Mouse (Mus musculus) kidney, postnatal 36 days (tissue): ENCODE measurements at regions not wholly inside any gene's neighbourhood (a gene's known extent, or its start where the extent isn't known, plus 50 kb on each side); places are given as distances from the start of the nearest gene placed in this dataset.
A peak's percentile ranks its signal among the peaks of the same experiment; 100 is the strongest.

Experiments
- DNase-seq, 2 experiments: peaks; one replicate each; pipeline ENCODE4 v3.0.0; 2021 to 2022; ENCODE audit warnings: mixed read lengths in 2 of 2

DNA sequence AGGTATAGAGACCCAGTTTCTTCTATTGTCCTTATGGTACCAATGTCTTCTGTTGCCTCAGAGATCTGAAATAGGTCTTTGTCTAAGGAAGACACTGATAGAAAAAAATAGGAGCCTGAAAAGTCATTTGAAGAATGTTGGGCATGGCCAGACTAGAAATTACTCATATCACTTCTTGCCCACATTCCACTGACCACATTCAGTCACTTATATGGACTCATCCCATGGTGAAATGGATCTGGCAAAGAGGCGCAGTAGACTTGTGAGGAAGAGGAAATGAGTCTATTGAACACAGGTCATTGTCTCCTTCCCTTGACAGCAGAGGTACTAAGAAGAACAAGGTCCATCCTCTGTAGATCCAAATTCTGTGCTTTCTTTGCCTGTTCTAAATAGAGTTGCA is 318.9 kb upstream of the A1bg start:
- no peak for DNase-seq

DNA sequence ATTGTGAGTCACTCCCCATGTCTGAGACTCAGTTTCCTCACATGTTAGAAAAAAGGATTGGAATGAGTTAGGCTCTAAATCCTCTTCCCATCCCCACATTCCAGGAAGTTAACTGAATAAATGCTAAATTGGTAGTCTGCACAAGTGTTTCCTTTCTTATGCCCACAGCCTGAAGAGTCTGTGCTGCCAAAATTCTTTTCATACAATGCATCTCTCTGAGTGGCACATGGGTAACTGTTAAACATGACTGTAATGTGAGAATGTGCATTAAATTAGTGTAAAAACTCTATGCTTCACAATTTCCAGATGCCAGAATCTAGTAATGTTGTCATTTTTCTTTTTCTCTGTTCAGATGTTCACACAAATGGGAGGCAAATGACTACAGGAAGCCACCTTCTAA is 317.5 kb upstream of the A1bg start:
- DNase-seq = no peak

DNA sequence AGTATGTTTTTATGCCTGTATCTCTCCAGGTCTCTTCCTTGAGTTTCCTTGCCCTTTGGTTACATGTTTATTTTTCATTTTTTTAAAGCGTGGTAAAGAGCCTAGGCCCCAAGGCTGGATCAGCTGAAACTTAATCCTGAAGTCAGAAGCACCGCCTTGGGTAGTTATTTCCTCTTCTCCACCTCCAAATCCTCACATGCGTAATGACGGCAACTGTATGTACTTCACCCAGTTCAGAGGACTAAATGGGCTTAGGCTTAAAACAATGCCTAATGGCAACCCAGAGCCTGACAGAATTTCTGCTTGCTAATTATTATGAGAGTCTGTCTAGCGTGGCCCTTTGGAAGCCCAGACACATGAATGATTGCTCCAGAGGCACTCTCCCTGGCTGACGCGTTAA is 316.6 kb upstream of the A1bg start:
- peak in 1 of 2 experiments; percentile 2 for DNase-seq

DNA sequence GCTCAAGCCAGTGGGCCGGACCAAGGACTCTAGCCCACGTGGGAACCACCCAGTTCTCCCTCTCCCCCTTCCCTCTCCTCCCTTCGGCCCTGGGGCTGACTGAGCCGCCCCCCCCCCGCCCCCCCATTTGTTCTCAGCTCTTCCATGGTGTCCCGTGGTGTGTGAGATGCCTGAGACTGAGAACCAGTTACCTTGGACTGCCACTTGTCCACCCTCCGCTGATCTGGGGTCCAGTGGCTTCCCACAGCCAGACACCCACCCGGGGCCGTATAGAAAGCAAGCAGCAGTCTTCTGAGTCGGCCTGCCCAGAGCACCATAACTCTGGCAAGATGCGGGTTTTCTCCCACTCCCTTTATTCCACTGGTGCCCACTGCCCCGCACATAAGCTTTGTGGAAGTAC is 316.2 kb upstream of the A1bg start:
- no peak for DNase-seq

DNA sequence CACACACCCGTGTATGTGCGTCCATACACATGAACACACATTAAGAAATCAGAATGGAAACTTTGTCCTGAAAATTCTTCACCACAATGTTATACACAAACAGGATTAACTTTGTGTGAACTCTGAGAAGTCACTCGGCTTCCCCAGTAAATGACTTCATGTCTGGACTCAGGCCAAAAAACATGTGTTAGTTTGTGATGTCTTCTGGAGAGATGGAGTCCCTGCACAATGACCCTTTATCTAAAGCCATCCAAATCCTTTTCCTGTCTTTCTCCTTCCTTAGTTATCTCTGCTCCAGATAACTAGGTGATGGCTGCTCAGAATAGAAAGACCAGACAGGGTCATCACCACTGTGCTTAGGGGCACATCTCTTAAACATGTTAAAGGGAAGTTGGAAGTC is 306.8 kb upstream of the A1bg start:
- DNase-seq = no peak

DNA sequence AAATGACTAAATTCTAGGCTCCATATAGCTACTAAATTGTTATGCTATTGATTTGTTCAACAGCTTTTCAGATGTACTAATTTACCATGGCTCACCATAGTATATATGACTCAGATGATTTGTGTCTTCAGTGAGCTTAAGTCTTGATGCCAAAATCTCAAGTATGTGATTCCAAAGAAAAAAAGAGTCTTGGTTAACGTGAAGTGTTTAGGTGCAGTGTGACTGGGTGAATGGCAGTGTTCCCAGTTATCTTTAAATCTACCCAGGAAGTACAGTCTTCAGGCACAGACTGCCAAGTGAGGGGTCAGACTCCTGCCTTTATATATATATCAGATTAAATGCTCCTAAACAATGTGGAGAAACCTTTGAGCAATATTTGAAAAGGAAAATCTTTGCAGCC is 300.1 kb upstream of the A1bg start:
- DNase-seq = no peak

DNA sequence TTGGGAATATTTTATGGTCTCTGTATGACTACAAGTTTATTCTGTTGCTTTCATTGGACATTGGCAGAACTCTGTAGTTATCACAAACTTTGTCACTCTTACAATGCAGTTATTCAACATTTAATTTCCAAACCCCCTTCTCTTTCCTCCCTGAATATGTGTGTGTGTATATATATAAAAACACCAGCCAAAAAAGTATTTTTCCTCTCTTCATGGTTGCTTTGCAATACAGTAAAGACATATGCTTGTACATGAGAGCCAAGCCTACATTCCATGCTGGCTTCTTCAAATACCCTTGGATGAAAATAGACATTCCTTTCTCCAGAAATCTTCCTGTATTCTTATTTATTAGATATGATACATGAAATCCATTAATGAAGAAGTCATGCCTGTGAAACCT is 287.3 kb upstream of the A1bg start:
- no peak for DNase-seq

DNA sequence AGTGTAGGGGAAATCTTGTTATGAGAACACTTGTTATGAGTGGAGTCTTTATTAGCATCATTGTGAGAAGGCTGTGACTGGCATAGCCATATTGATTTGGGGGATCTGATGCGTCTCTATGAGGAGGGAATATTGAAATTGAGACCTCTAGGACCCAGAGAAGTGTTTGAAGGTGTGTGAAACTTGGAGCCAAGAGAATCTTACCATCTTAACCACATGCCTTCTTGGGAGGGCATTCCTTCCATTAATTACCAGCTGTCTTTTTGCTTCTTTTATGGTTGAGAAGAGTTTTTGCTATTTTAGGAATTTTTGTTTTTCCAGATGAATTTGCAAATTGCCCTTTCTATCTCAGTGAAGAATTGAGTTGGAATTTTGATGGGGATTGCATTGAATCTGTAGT is 267.2 kb upstream of the A1bg start:
- DNase-seq = no peak

DNA sequence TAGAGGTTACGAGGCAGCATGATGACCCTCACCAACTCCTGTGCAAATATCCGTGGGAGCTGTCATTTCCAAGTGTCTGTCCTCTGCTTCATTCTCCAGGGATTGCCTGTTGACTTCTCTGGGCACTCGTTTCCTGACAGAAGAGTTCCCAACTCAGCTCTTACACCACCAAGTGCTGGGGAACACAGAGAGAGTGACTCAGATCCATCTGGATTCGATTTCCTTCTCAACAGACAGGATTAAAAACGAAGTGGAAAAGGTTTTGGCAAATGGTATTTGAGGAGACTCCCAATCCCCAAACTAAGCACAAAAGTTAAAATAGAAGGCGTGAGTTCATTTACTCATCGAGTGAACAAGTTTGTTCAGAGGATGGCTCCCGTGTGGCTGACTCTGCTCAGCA is 266.7 kb upstream of the A1bg start:
- DNase-seq = no peak

DNA sequence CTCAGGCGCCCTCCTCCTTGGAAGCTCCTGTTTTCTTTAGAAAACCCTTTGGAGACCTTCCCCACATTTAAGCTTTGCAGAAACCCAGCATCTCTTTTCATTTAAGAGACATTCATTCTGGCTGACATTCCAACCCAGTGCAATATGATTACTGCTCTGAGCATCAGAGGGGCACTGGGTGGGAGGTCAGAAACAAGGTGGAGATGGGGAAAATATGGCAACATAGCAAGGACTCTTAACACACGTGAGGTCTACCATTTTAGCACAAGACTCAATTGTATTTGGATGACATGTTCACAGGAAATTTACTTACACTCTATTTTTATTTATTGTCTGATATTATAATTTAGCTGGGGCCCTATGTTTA is 261.8 kb upstream of the A1bg start:
- no peak for DNase-seq

DNA sequence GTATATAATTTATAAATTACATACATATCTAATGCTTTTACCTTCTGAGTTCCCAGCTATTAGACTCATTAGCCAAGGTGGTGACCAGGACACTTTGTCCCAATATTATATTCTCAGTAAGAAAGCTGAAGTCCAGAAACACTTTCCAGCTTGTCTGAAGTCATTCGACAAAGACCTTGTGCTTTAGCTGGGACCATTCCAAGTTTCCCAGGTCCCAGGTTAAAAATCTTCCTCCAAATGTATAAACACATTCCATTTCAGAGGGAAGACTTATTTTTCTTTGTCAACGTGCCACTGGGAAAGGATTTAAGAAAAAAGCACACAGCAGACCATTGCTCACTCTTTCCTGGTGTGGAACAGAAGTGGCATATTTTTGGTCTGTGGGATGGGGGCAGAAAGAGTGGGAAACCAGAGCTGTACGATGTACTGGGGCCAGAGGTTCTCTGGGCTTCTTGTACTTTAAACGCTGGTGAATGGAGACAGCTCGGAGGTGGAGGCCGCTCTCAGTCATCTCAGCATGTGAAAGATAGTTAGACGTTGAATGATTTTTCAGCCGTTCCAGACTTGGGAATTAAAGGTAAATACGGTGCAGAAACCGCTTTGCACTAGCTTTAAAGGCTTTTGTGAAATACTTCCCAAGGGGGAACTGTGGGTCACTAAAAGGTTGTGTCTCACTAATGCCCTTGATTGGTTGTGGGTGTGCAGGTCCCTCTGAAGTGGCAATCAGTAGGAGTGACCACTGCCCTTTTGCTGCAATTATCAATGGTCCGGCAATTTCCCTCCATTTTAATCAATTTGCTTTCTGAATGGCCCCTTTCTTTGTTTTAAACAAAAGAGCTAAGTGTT is 261.2 kb upstream of the A1bg start:
- peak; percentile 8 to 16 for DNase-seq

DNA sequence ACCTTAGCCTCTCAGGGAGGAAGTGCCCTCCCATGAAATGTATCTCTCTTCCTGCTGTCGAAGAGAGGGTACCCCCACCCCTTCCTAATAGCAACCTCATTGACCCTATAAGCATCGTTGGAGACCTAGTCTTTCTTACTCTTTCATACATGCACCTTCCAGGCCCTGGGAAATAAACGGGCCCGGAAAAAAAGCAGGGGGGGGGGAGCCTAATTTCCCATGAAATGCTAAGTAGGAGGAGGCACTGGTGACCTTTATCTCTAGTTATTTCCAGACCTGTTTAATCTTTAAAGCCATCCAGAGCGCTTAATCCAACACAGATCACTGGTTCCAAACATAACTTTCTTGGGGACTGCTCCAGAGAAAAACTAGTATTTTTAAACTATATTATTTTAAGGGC is 260.5 kb upstream of the A1bg start:
- peak in 1 of 2 experiments; percentile 17 for DNase-seq

DNA sequence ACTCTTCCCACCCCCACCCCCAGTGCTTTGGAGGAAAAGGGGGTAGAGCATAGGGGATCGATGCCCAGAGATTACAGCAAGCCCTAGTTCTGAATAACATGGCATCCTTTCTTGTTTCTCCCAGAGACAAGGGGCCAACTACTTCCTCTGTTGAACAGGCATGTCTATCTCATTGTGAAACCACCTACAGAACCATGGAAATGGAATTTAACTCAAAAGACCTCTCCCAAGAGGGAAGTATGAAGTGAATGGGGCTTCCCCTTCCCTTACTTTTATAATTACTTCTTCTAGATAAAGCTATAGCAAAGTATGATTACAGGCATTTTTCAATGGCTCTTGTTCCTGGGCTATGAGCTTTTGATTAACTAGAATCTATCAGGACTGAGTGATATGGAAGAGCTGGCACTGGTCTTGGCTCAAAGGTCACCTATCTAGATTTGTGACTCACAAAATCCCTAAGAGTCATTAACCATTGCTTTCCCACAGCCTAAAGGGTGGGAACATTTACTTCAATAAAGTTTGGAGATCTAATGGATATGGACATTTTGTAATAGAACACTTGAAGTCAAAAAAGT is 246.1 kb upstream of the A1bg start:
- DNase-seq = no peak

DNA sequence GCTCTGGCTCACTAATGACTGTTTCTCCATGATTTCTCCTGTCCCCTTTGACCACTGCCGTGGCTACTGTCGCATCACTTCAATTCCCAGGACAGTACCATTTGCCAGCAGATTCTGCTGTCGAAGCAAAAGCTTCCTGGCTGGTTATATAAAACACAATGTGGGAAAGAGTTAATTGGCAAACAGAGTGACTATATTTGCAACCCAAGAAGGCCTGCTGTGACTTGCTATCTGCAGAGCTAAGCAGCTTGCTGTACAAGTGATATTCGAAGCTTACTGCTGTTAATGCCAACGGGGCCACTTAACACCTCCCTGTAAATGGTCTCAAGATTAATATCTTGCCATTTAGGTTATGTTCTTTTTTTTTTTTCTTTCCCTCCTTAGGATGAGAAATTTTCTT is 242.2 kb upstream of the A1bg start:
- peak in 1 of 2 experiments; percentile 8 for DNase-seq

DNA sequence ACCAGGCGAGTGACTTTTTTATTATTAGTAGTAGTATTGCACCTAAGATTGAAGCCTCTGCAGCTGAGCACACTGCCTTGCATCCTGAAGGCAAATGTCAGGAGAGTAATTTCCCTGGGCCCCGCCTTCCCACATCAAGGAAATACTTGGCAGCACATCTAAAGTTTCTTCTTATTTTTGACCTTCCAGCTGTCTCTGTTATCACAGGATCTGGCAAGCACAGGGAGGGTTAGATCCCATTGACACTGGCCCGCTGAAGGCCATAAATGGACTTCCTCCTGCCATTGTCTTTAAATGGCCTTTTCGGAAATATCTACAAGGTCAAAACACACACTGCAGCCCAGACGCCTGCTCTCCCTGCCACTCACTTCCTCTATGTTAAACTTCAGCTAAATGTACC is 238.6 kb upstream of the A1bg start:
- DNase-seq = peak; percentile 50 to 66

DNA sequence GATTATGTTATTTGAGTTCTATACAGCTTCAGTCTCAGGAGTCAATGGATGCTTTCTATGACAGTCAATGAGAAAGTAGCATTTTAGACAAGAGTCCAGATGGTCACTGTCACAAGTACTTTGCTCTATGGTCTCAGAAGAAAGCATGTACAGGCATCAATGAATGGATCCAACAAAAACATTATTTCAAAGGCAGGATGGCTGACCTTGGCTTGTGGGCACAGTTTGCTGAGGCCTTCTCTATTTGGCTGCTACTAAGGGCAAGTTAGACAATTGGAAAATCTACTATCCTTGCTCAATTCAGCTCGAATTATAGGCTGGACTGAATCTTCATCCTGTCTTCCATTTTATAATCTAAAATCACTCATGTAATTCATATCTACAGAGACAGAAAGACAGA is 237.9 kb upstream of the A1bg start:
- no peak for DNase-seq

DNA sequence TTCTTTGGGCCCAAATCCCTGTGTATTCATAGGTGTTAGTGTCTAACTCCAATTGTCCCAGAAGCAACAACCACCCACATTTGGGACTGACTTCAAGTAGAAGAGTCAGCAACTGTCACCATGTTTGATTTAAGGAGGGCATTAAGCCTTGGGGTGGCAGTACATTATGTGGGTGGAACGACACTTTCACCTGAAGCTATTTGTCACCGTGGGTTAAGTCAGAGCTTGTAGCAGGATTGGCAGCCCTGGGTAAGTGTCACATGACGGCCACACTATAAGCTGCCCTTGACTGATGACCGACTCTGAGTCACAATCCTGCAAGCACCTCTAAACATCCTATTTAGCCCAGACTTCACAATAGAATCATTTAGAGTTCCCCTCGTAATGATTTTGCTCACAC is 236.7 kb upstream of the A1bg start:
- DNase-seq = no peak

DNA sequence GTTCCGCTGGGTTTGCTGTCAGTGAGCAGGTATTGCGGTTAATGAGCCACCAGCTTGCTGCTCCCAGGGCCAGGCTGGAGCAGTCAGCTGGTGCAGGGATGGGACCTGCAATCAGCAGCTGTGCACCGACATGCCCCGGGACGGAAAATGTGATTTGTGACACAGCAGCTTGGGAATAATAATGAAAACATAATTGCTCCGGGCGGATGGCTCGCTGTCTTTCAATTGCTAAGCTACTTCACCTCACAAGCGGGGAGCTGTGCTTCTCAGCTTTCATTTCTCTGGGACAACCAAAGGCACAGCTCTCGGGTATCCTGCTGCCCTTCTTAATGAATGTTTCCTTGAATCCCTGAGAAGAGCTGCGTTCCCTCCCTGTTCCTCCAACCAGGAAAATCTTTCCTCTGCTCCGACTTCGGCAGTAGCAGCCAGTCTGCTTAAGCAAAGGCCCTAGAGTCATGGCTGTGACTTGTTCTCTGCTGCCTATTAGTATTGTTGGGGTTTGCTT is 235.3 kb upstream of the A1bg start:
- peak; percentile 32 to 43 for DNase-seq

DNA sequence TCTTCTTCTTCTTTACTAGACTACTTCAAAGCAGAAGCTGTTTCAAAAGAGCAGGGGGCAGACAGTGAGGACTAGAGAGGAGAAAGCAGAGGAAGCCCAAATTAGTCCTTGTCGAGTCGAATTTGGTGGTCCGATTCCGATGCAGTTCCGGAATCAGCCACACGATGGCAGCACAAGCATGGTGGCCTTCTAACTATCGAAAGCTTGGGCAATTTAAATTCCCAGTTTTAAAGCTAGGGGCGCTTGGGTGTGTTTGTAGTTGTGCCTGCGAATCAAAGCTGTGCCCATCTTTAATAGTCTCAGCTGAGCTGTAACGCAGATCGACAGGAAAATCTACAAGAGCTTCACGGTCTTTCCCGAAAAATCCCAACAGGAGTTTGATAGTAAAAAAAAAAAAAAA is 234.7 kb upstream of the A1bg start:
- peak; percentile 86 to 93 for DNase-seq

DNA sequence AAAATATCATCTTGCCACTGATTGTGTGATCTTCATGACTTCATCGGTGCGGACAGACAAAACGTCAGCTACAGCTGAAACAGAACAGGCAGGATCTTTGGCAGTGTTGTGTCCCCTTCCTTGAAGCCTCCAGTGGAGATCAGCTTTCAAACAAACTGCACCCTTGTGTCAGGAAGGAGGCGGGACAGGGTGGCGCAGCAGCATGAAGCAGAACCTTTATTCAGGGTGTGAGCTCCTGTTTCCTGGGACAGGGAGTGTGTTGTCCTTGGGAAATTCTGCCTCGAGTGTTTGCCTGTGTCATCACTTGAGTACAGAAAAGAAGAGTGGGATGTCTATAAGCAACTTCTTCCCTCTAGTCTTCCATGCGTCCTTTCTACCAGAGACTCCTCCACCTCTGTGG is 232.7 kb upstream of the A1bg start:
- no peak for DNase-seq

DNA sequence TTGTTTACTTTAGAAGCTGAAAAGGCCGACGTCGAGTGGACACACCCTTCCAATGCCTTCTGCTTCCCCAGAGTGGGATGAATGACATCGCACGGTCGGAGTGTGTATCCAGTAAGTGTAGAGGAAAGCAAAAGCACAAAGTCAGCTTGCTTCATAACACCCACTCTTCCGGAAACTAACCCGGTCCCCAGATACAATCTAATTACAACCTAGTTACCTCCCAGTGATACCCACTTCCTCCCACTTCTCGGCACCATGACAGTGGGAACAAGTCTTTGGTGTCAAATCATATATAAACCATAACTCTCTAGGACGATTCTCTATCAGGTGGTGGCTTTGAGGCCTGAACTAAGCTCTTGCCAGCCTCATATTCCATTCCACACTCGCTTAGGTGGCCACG is 231.4 kb upstream of the A1bg start:
- DNase-seq = no peak

DNA sequence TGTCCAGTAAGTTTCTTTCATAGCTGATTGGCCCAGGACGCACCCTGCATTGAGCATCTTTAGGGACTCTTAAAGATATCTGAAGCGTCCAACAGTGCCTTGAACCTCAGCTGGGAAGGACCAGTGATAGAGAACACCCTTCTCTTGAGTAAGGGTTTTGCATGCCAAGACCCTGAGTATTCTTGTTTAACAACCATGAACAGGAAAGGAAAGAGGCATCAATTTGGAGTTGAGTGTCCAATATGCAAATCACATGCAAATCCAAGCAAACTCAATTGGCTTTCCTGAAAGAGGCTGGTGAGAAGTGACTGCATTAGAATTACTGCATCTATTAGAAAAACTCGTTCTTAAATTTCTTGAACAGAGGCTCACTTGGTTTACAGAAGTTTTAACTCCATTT is 220.0 kb upstream of the A1bg start:
- DNase-seq = no peak

DNA sequence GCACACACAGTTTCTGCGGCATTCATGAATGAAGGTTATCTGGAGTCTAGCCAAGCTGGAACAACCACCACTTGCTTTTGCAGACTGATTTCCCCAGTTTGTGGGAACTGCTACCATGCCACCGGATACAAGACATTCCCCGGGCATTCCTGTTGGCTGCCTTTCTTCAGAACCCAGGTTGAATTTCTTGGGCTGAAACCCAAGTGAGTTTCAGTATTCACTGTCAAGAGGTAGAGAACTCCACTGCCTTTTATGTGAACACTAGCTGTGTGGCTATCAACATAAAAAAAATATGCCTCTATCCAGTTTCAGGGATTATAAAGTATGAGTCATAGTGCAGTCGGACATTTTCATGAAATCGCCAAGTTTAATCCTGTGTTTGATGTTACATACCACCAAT is 216.3 kb upstream of the A1bg start:
- no peak for DNase-seq

DNA sequence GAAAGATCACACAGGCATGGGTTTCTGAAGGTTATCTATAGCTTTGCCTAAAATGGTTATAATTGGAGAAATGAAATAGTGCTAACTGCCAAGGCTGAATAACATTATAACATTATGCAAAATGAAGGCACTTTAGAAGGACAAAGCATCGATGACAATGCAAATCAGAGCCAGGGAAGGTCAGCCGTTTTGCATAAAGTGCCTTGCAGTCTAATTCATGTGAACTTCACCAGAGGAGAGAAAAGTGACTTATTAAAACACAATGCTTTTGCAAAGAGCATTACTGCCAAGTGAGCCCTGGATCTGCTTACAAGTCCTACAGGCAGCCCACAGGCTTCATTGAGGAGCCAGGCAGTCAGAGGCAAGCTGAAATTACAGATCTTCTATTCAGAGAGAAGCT is 214.0 kb upstream of the A1bg start:
- no peak for DNase-seq

DNA sequence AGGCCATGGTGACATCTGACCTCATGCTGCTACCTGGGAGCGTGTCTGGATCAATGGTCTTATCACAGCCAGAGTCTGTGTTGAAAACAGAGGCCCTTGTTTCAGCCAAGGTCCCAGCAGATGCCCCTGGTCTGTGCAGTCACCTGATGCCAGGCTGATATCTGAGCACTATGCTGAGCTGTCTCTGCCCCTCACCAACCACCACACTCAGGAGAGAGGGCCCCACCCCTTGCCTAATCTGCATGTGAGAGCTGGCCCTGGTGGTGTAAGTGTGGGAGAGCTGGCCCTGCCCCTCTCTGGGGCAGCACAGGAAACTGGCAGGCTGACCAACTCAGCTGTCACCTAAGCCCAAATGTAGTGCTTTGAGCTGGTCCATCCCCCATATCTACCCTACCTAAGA is 210.5 kb upstream of the A1bg start:
- no peak for DNase-seq
